8 mouse cellular contexts compared by ENCODE assay signal in the genomic region with DNA sequence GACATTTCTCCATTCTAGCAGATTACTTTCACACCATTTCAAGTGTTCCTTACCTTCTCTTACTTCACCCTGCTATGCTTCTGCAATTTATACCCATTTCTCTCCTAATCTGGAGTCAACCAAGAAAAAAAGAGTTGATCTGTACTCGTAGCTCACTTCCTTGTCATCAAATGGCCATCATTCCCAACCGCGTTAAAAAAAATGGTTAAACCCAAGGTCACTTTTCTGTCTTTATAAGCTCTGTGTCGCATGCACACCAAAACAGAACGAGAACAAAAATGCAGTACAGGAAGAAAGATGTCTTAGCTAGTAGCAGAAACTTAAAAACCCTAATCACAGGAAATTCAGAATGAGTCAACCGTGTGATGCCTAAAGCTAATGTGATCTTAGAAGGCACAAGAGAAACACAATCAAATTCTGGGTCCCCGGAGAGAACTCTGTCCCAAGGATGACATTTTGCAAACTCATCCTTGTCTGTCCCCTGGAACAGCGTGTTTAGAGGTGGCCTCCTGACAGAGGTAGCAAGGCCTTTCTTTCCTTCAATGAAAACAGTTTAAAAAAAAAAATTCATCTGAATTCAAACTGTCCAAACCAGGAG. TPM values are rescaled to one million over a fixed set of nuclear protein-coding genes. Genes with fewer than 3 reads are reported as not detected.
DNase-seq lines count a peak whose midpoint lies in the region; ATAC-seq and TF ChIP-seq lines count a peak whose summit lies in the region.

No protein-coding gene starts in this region.

- DNase-seq in heart, postnatal 36 days = no peak
- DNase-seq in ES-E14 (ENCODE audit: low read depth, low spot score) = no peak
- DNase-seq in urinary bladder, postnatal 4 days (ENCODE audit: low spot score in 2 of 2) = no peak
- no peak for DNase-seq in kidney, postnatal 25 days

- H3K4me3 ChIP-seq in heart, embryonic 13.5 days = peak overlapping the region; percentile 94
- peak overlapping the region; percentile 91 for H3K4me3 ChIP-seq in ES-E14 (ENCODE audit: insufficient read depth in 1 of 2, low read depth in 1 of 2, low read length in 2 of 2, poor library complexity in 1 of 2, severe bottlenecking in 1 of 2)
- H3K4me3 ChIP-seq in forebrain, embryonic 15.5 days = peak overlapping the region; percentile 100
- H3K4me3 ChIP-seq in liver, embryonic 15.5 days (replicated peaks) = peak overlapping the region; percentile 86

- H3K9me3 ChIP-seq in heart, embryonic 13.5 days = no peaks in the 10 kb centered on the region
- H3K9me3 ChIP-seq in ES-E14 (ENCODE audit: control insufficient read depth, insufficient read depth, low read depth, low read length) = no peaks in the 10 kb centered on the region
- no peaks in the 10 kb centered on the region for H3K9me3 ChIP-seq in forebrain, embryonic 15.5 days
- H3K9me3 ChIP-seq in liver, embryonic 15.5 days (replicated peaks) = no peaks in the 10 kb centered on the region

- H3K36me3 ChIP-seq in heart, embryonic 13.5 days = peaks cover 4% of the 10 kb centered on the region; the same call in 1 of the 2 replicates
- H3K36me3 ChIP-seq in ES-E14 (ENCODE audit: control insufficient read depth, insufficient read depth, low read length, poor library complexity, severe bottlenecking) = no peaks in the 10 kb centered on the region
- H3K36me3 ChIP-seq in forebrain, embryonic 15.5 days = no peaks in the 10 kb centered on the region
- H3K36me3 ChIP-seq in liver, embryonic 15.5 days (replicated peaks) = 0 out of 2 replicates have a peak, but pooled peaks cover 2% of the 10 kb centered on the region

- peak overlapping the region; percentile 99 for H3K27ac ChIP-seq in heart, embryonic 13.5 days (replicated peaks)
- H3K27ac ChIP-seq in ES-E14 (ENCODE audit: insufficient read depth, low read depth, low read length, poor library complexity, severe bottlenecking) = no peak overlapping the region
- H3K27ac ChIP-seq in forebrain, embryonic 15.5 days (replicated peaks) = peak overlapping the region; percentile 99
- H3K27ac ChIP-seq in liver, embryonic 15.5 days (replicated peaks) = peak overlapping the region; percentile 87

- H3K9ac ChIP-seq in heart, embryonic 13.5 days = peak overlapping the region; percentile 99
- H3K9ac ChIP-seq in ES-E14 (ENCODE audit: insufficient read depth, low read depth, low read length, poor library complexity, severe bottlenecking) = peak overlapping the region; percentile 94; the same call in 1 of the 2 replicates
- H3K9ac ChIP-seq in forebrain, embryonic 15.5 days (replicated peaks) = peak overlapping the region; percentile 99
- peak overlapping the region; percentile 81 for H3K9ac ChIP-seq in liver, embryonic 15.5 days

- H3K4me1 ChIP-seq in heart, embryonic 13.5 days = peaks cover 47% of the 10 kb centered on the region
- peaks cover 0 to 5% of the 10 kb centered on the region in 2 experiments; a peak in 2 of 4 replicates for H3K4me1 ChIP-seq in ES-E14 (ENCODE audit: control insufficient read depth in 2 of 2, insufficient read depth in 2 of 2, low read length in 2 of 2, poor library complexity in 1 of 2)
- H3K4me1 ChIP-seq in forebrain, embryonic 15.5 days = peaks cover 28% of the 10 kb centered on the region
- peaks cover 63% of the 10 kb centered on the region for H3K4me1 ChIP-seq in liver, embryonic 15.5 days (replicated peaks)

- H3K27me3 ChIP-seq in heart, embryonic 13.5 days (replicated peaks) = no peaks in the 10 kb centered on the region
- no peaks in the 10 kb centered on the region for H3K27me3 ChIP-seq in forebrain, embryonic 15.5 days
- H3K27me3 ChIP-seq in liver, embryonic 15.5 days = no peaks in the 10 kb centered on the region

- peak overlapping the region; percentile 77 for H3K4me2 ChIP-seq in heart, embryonic 13.5 days
- H3K4me2 ChIP-seq in forebrain, embryonic 15.5 days (replicated peaks) = peak overlapping the region; percentile 85
- H3K4me2 ChIP-seq in liver, embryonic 15.5 days = peak overlapping the region; percentile 98

- in situ Hi-C loops in ES-E14 (cut with MboI; ENCODE audit: low sequenced_read_pairs in 2 of 2, unreplicated experiment in 2 of 2) = no loop called here

- no peak for ATAC-seq in heart, embryonic 13.5 days (ENCODE audit: extremely low read depth, insufficient number of reproducible peaks, low FRiP score, low TSS enrichment)
- ATAC-seq in forebrain, embryonic 15.5 days (replicated peaks) = no peak
- ATAC-seq in liver, embryonic 15.5 days (ENCODE audit: insufficient read depth) = no peak
- ATAC-seq in frontal cortex, adult (ENCODE audit: low TSS enrichment) = no peak

- WGBS in heart, embryonic 13.5 days = 13% methylated on average over 8 of the region's 8 CpGs
- WGBS in forebrain, embryonic 15.5 days = 23% methylated on average over 8 of the region's 8 CpGs
- 2% methylated on average over 8 of the region's 8 CpGs for WGBS in liver, embryonic 15.5 days (ENCODE audit: insufficient replicate concordance)

- intact Hi-C loops in heart, postnatal 36 days (cut with DNase I) = loop anchor here (5.0 kb wide), 1 partner anchor 39 kb away; no protein-coding TSS in a partner anchor

TF ChIP-seq in ES-E14, 5 proteins besides CTCF, POLR2A, EP300 and RAD21:
- TF ChIP-seq CHD2 (IDR thresholded peaks at IDR 0.05; ENCODE audit: low read depth, low read length) = no peak
- TF ChIP-seq MAFK (IDR thresholded peaks at IDR 0.05; ENCODE audit: insufficient read depth, low read depth, low read length) = no peak
- no peak for TF ChIP-seq ZNF384 (IDR thresholded peaks at IDR 0.05; ENCODE audit: low read depth, low read length)
- TF ChIP-seq HCFC1 (IDR thresholded peaks at IDR 0.05; ENCODE audit: borderline replicate concordance, insufficient read depth, low read length) = no peak
- no peak for TF ChIP-seq ZC3H11A (IDR thresholded peaks at IDR 0.05; ENCODE audit: borderline replicate concordance, low read depth, low read length)

RNA-seq across cellular contexts. Expression of a gene that starts 1.3 kb away (rescaled TPM):
- polyA plus RNA-seq in heart, embryonic 13.5 days (2015; fragmentation: Nextera tagmentation; extraction: Ambion mirVana) = 14.5 and 15.2 TPM in 2 replicates
- 10 to 100 TPM in 1 of 2 experiments, 1 to 10 TPM in 1; 7.7 to 10.3 TPM for total RNA-seq in heart, postnatal 36 days (2021)
- 57.6 and 61.7 TPM in 2 replicates for total RNA-seq in ES-E14 (2012; rRNA removed)
- polyA plus RNA-seq in forebrain, embryonic 15.5 days (2015; fragmentation: Nextera tagmentation; extraction: Ambion mirVana) = 23.4 and 26.6 TPM in 2 replicates
- 16.0 and 18.8 TPM in 2 replicates for polyA plus RNA-seq in liver, embryonic 15.5 days (2015; fragmentation: Nextera tagmentation; extraction: Ambion mirVana)

RNA-seq across cellular contexts. Expression of a gene that starts 41.1 kb away (rescaled TPM):
- 14.0 and 15.0 TPM in 2 replicates for polyA plus RNA-seq in heart, embryonic 13.5 days (2015; fragmentation: Nextera tagmentation; extraction: Ambion mirVana)
- 10 to 100 TPM; 13.8 to 14.7 TPM for total RNA-seq in heart, postnatal 36 days (2021)
- 17.8 and 21.7 TPM in 2 replicates for total RNA-seq in ES-E14 (2012; rRNA removed)
- 18.8 and 19.4 TPM in 2 replicates for polyA plus RNA-seq in forebrain, embryonic 15.5 days (2015; fragmentation: Nextera tagmentation; extraction: Ambion mirVana)
- polyA plus RNA-seq in liver, embryonic 15.5 days (2015; fragmentation: Nextera tagmentation; extraction: Ambion mirVana) = 8.0 and 8.1 TPM in 2 replicates
